Mouse (Mus musculus): ENCODE results near the gene Nrip2. TPM values are rescaled to one million over a fixed set of nuclear protein-coding genes. Genes with fewer than 3 reads are reported as not detected.

Nrip2 gene
- polyA plus RNA-seq, 1 experiment, result 0.51 TPM

- Histone ChIP-seq H3K79me2 (ENCODE audit: control insufficient read depth, insufficient read depth) (peaks cover 33% of the 10 kb centered on the region), H3K4me3 (ENCODE audit: insufficient read depth, poor library complexity, severe bottlenecking) (no peak overlapping the region)
- no peak for TF ChIP-seq MYOD1 (IDR thresholded peaks at IDR 0.05; ENCODE audit: control insufficient read depth, insufficient read length, low read depth)
- TF ChIP-seq MAX (IDR thresholded peaks at IDR 0.05), result no peak
- no peak for TF ChIP-seq USF1 (IDR thresholded peaks at IDR 0.05; ENCODE audit: low read depth)
- no peak for TF ChIP-seq MYOG (IDR thresholded peaks at IDR 0.05; ENCODE audit: control insufficient read depth, extremely low read depth, insufficient read length)
- TF ChIP-seq CEBPB (IDR thresholded peaks at IDR 0.05; ENCODE audit: low read depth), result no peak
- TF ChIP-seq CTCF (IDR thresholded peaks at IDR 0.05; ENCODE audit: control insufficient read depth, insufficient read depth, insufficient read length), result no peak
- TF ChIP-seq FOSL1 (IDR thresholded peaks at IDR 0.05; ENCODE audit: insufficient read depth, low read length, poor library complexity, severe bottlenecking), result no peak
Measured at GRCm38 (mm10) chr6:128440238-128440637, 41.1 kb downstream of the Nrip2 start.

DNA sequence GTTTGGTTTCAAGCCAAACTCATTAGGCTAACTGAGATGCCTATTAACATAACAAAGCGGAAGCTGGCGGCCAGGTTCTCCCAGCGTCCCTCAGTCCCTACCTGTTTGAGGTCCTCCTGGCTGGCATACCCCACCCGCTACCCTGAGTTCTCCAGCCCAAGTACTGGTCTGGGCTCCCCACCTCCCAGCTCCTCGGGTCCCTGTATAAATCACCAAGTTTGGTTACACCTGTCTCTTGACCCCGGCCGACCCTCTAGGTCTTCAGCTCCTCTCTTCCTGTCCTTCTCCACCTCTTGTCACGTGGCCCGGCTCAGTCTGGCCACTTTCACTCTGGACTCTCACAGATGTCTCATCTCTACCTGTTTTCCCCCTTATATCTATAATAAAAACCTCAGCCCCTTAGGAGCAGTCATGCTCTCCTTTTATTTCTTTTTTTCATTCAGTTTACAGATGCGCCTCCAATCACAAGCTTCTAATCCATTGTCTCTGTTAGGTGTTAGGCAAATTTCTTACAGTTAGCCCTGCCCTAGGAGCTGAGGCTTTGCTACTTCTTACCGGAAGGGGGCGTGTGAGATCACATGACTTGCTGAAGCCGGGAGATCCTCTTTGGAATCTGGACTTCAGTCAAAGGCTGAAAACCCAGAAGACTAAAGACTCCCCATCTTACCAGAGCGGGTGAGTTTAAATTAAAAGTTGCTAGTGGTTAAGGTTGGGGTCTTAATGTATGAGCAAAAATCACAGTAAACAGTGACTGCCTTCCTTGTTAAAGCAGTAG, 46.9 kb downstream of the Nrip2 start:
- H3K4me3 ChIP-seq (ENCODE audit: insufficient read depth, poor library complexity, severe bottlenecking), result no peak overlapping the region
- H3K27me3 ChIP-seq (ENCODE audit: control insufficient read depth, insufficient read depth, insufficient read length), result no peaks in the 10 kb centered on the region
- no peaks in the 10 kb centered on the region for H3K79me3 ChIP-seq (ENCODE audit: low read depth)
- H3K36me3 ChIP-seq (ENCODE audit: control insufficient read depth, insufficient read depth), result no peaks in the 10 kb centered on the region
- H3ac ChIP-seq (ENCODE audit: control insufficient read depth, insufficient read length, low read depth), result no peak overlapping the region
- H3K79me2 ChIP-seq (ENCODE audit: control insufficient read depth, insufficient read depth), result no peaks in the 10 kb centered on the region
- TF ChIP-seq CTCF (IDR thresholded peaks at IDR 0.05; ENCODE audit: control insufficient read depth, insufficient read depth, insufficient read length), result no peak
- TF ChIP-seq CEBPB (IDR thresholded peaks at IDR 0.05; ENCODE audit: low read depth), result no peak
- TF ChIP-seq USF1 (IDR thresholded peaks at IDR 0.05; ENCODE audit: low read depth), result peak; percentile 68
- TF ChIP-seq MYOD1 (IDR thresholded peaks at IDR 0.05; ENCODE audit: control insufficient read depth, insufficient read length, low read depth), result no peak
- TF ChIP-seq FOSL1 (IDR thresholded peaks at IDR 0.05; ENCODE audit: insufficient read depth, low read length, poor library complexity, severe bottlenecking), result no peak

More at GRCm38 (mm10) chr6:128440238-128440637, 41.1 kb downstream of the Nrip2 start:
- Histone ChIP-seq H3K27me3 (ENCODE audit: control insufficient read depth, insufficient read depth, insufficient read length) (no peaks in the 10 kb centered on the region), H3K79me3 (ENCODE audit: low read depth) (peaks cover 28% of the 10 kb centered on the region), H3K36me3 (ENCODE audit: control insufficient read depth, insufficient read depth) (peaks cover 16% of the 10 kb centered on the region), H3ac (ENCODE audit: control insufficient read depth, insufficient read length, low read depth) (no peak overlapping the region)

GRCm38 (mm10) chr6:128447063-128447462, 48.0 kb downstream of the Nrip2 start:
- Histone ChIP-seq H3K36me3 (ENCODE audit: control insufficient read depth, insufficient read depth) (no peaks in the 10 kb centered on the region), H3K4me3 (ENCODE audit: insufficient read depth, poor library complexity, severe bottlenecking) (no peak overlapping the region)

GRCm38 (mm10) chr6:128455835-128456605, 56.9 kb downstream of the Nrip2 start:
- Histone ChIP-seq H3K27me3 (ENCODE audit: control insufficient read depth, insufficient read depth, insufficient read length) (no peaks in the 10 kb centered on the region), H3K79me2 (ENCODE audit: control insufficient read depth, insufficient read depth) (no peaks in the 10 kb centered on the region), H3ac (ENCODE audit: control insufficient read depth, insufficient read length, low read depth) (no peak overlapping the region), H3K79me3 (ENCODE audit: low read depth) (no peaks in the 10 kb centered on the region), H3K4me3 (ENCODE audit: insufficient read depth, poor library complexity, severe bottlenecking) (no peak overlapping the region), H3K36me3 (ENCODE audit: control insufficient read depth, insufficient read depth) (no peaks in the 10 kb centered on the region)
- no peak for TF ChIP-seq CTCF (IDR thresholded peaks at IDR 0.05; ENCODE audit: control insufficient read depth, insufficient read depth, insufficient read length)
- no peak for TF ChIP-seq MYOD1 (IDR thresholded peaks at IDR 0.05; ENCODE audit: control insufficient read depth, insufficient read length, low read depth)
- no peak for TF ChIP-seq FOSL1 (IDR thresholded peaks at IDR 0.05; ENCODE audit: insufficient read depth, low read length, poor library complexity, severe bottlenecking)
- no peak for TF ChIP-seq USF1 (IDR thresholded peaks at IDR 0.05; ENCODE audit: low read depth)
- TF ChIP-seq MAX (IDR thresholded peaks at IDR 0.05), result no peak
- no peak for TF ChIP-seq CEBPB (IDR thresholded peaks at IDR 0.05; ENCODE audit: low read depth)
- no peak for TF ChIP-seq MYOG (IDR thresholded peaks at IDR 0.05; ENCODE audit: control insufficient read depth, extremely low read depth, insufficient read length)

More at GRCm38 (mm10) chr6:128447063-128447462, 48.0 kb downstream of the Nrip2 start:
- no peaks in the 10 kb centered on the region for H3K79me2 ChIP-seq (ENCODE audit: control insufficient read depth, insufficient read depth)
- no peak overlapping the region for H3ac ChIP-seq (ENCODE audit: control insufficient read depth, insufficient read length, low read depth)
- H3K27me3 ChIP-seq (ENCODE audit: control insufficient read depth, insufficient read depth, insufficient read length), result no peaks in the 10 kb centered on the region
- TF ChIP-seq USF1 (IDR thresholded peaks at IDR 0.05; ENCODE audit: low read depth) (peak; percentile 41), MAX (IDR thresholded peaks at IDR 0.05) (no peak), MYOD1 (IDR thresholded peaks at IDR 0.05; ENCODE audit: control insufficient read depth, insufficient read length, low read depth) (peak; percentile 47)
- no peaks in the 10 kb centered on the region for H3K79me3 ChIP-seq (ENCODE audit: low read depth)

- Histone ChIP-seq H3K36me3 (ENCODE audit: control insufficient read depth, insufficient read depth) (no peaks in the 10 kb centered on the region), H3K4me3 (ENCODE audit: insufficient read depth, poor library complexity, severe bottlenecking) (no peak overlapping the region), H3K27me3 (ENCODE audit: control insufficient read depth, insufficient read depth, insufficient read length) (no peaks in the 10 kb centered on the region), H3K79me2 (ENCODE audit: control insufficient read depth, insufficient read depth) (no peaks in the 10 kb centered on the region), H3ac (ENCODE audit: control insufficient read depth, insufficient read length, low read depth) (no peak overlapping the region), H3K79me3 (ENCODE audit: low read depth) (no peaks in the 10 kb centered on the region)
- TF ChIP-seq MYOD1 (IDR thresholded peaks at IDR 0.05; ENCODE audit: control insufficient read depth, insufficient read length, low read depth) (no peak), MYOG (IDR thresholded peaks at IDR 0.05; ENCODE audit: control insufficient read depth, extremely low read depth, insufficient read length) (no peak), USF1 (IDR thresholded peaks at IDR 0.05; ENCODE audit: low read depth) (no peak), CEBPB (IDR thresholded peaks at IDR 0.05; ENCODE audit: low read depth) (no peak), CTCF (IDR thresholded peaks at IDR 0.05; ENCODE audit: control insufficient read depth, insufficient read depth, insufficient read length) (no peak), MAX (IDR thresholded peaks at IDR 0.05) (no peak), FOSL1 (IDR thresholded peaks at IDR 0.05; ENCODE audit: insufficient read depth, low read length, poor library complexity, severe bottlenecking) (no peak)
Measured at GRCm38 (mm10) chr6:128457186-128457585, 58.1 kb downstream of the Nrip2 start.

Data from C2C12 (cell line).